Mouse (Mus musculus) hindbrain, embryonic 15.5 days (tissue): ENCODE measurements at regions not wholly inside any gene's neighbourhood (a gene's known extent, or its start where the extent isn't known, plus 50 kb on each side); places are given as distances from the start of the nearest gene placed in this dataset.
A peak's percentile ranks its signal among the peaks of the same experiment; 100 is the strongest.

Experiments used
- ATAC-seq: fragments of 200-750 bp; cut with Nextera tagmentation; 2 replicates; pipeline ENCODE4 v1.8.0; 2017; ENCODE audit warnings: low read depth, moderate number of reproducible peaks, moderate TSS enrichment; ENCODE audit not compliant: low FRiP score
- H3K27ac ChIP-seq: fragments of 300-500 bp; sonication (generic); replicated peaks from 2 replicates; pipeline ENCODE4 v1.5.1; 2015; ENCODE audit warnings: mild to moderate bottlenecking, inconsistent platforms
- H3K27me3 ChIP-seq: fragments of 300-500 bp; sonication (generic); 2 replicates; pipeline ENCODE4 v1.6.1; 2015; ENCODE audit warnings: control low read depth, inconsistent platforms
- H3K36me3 ChIP-seq: fragments of 300-500 bp; sonication (generic); 2 replicates; pipeline ENCODE4 v1.6.1; 2015; ENCODE audit warnings: control low read depth, inconsistent platforms
- H3K4me1 ChIP-seq: fragments of 300-500 bp; sonication (generic); replicated peaks from 2 replicates; pipeline ENCODE4 v1.6.1; 2015; ENCODE audit warnings: control low read depth, inconsistent platforms
- H3K4me2 ChIP-seq: fragments of 300-500 bp; sonication (generic); 2 replicates; pipeline ENCODE4 v1.6.1; 2015; ENCODE audit warnings: moderate library complexity, mild to moderate bottlenecking, inconsistent platforms
- H3K4me3 ChIP-seq: fragments of 300-500 bp; sonication (generic); 2 replicates; pipeline ENCODE4 v1.5.1; 2015; ENCODE audit warnings: mild to moderate bottlenecking, inconsistent platforms
- H3K9ac ChIP-seq: fragments of 300-500 bp; sonication (generic); 2 replicates; pipeline ENCODE4 v1.6.1; 2015; ENCODE audit warnings: inconsistent platforms
- H3K9me3 ChIP-seq: fragments of 300-500 bp; sonication (generic); 2 replicates; pipeline ENCODE4 v1.6.1; 2016; ENCODE audit warnings: control low read depth, inconsistent platforms
- whole genome bisulfite sequencing: fragments of 180-500 bp; shearing (Covaris S2); methylation state at CpG from one replicate; pipeline ENCODE4 v1.1.7; 2015; 5-methylcytosine and 5-hydroxymethylcytosine counted together

DNA sequence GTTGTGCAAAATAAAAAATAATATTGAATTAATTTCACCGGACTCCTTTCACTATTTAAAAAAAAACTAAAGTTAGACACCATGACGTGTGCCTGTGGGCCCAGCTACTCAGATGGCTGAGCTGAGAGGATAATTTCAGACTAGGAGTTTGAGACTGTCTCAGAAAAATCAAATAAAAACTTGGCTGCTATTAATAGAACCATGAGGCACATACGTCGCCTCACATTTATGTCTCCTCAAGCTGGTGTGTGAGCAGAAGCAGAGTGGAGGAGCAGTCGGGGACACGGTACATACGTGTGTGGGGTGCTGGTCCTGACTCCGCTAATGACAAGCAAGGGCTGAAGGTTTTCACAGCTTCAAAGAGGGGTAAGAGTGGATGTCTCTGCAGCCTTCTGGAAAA lies 52.8 kb upstream of the Dmrtb1 start:
- Histone ChIP-seq H3K9me3 (no peaks in the 10 kb centered on the region), H3K27ac (no peak overlapping the region), H3K27me3 (no peaks in the 10 kb centered on the region), H3K36me3 (no peaks in the 10 kb centered on the region), H3K4me2 (no peak overlapping the region), H3K4me3 (no peak overlapping the region), H3K4me1 (peaks cover 27% of the 10 kb centered on the region), H3K9ac (no peak overlapping the region)
- 95% methylated on average over 8 of the region's 8 CpGs for WGBS
- no peak for ATAC-seq

DNA sequence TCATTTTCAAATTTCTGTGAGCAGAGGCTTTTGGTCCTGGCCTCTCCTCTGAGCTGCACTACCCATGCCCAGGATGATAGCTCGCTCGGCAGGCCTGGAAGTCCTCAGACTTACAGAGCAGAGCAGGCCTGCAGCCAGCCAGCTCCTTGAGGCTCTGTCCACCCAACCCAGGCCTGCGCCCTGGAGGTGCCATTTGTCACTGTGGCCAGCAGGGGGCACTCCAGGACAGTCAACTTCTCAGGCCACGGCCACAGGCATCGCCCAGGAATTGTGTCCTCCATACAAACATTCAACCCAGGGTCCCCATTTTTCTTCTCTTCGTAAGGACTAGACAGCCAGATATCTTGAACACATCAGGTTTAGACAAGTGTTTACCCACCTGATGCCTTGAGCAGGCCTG lies 53.9 kb upstream of the Dmrtb1 start:
- Histone ChIP-seq H3K9me3 (no peaks in the 10 kb centered on the region), H3K4me3 (no peak overlapping the region), H3K9ac (no peak overlapping the region), H3K27me3 (no peaks in the 10 kb centered on the region), H3K4me2 (no peak overlapping the region), H3K36me3 (no peaks in the 10 kb centered on the region), H3K4me1 (peaks cover 18% of the 10 kb centered on the region), H3K27ac (no peak overlapping the region)
- 11% methylated on average over 6 of the region's 6 CpGs for WGBS
- peak; percentile 79 for ATAC-seq

DNA sequence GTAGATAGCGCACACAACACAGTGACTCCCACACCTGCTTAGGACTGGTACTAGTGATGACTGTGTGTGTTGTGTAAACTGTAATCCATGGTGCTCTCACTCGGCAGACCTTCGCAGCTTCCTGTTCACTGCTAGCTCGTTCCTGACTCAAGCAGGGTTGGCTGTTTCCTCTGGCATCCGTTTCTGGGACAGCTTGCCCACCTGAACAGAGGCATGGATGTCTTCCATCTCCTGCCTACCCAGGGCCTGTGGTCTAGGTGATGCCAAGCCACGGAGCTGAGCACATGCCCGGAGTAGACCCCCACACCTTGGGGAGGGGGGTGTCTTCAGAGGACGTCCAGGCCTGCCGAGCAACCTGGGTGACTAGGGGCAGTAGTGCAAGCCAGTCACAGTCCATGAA lies 54.7 kb upstream of the Dmrtb1 start:
- 84% methylated on average over 9 of the region's 9 CpGs for WGBS
- H3K9ac ChIP-seq, result no peak overlapping the region
- H3K4me2 ChIP-seq, result no peak overlapping the region
- no peak overlapping the region for H3K27ac ChIP-seq
- H3K4me1 ChIP-seq, result peaks cover 10% of the 10 kb centered on the region
- H3K27me3 ChIP-seq, result no peaks in the 10 kb centered on the region
- no peak for ATAC-seq
- no peaks in the 10 kb centered on the region for H3K9me3 ChIP-seq
- no peaks in the 10 kb centered on the region for H3K36me3 ChIP-seq
- H3K4me3 ChIP-seq, result no peak overlapping the region

DNA sequence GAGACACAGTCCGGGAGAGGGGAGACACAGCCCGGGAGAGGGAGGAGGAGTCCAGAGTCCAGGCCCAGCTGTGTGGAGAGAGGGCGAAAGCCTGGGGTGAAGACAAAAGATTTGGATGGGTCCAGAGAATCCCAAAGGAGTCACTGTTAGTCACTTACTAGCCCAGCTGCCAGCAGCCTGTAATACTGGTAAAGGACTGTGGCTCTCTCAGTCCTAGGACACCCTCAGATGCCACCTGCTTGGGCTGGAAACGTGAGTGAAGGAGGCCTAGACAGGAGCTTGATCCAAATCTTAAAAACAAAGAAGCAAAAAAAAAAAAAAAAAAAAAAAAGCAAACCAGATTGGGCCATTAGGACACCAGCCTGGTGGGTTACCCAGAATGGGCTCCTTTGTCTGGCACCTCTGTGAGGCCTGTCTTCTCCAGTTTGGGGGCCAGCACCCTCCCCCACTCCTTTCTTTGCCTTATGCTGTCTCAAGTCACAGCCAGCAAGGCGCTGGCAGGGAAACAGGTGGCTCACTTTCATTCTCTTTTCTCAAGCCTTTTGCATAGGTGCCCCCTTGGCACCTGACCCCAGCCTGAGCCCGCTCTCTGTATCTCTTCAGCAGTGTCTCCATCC lies 55.9 kb upstream of the Dmrtb1 start:
- no peaks in the 10 kb centered on the region for H3K9me3 ChIP-seq
- ATAC-seq, result no peak; the same call in 1 of the 2 replicates
- no peak overlapping the region for H3K4me2 ChIP-seq
- H3K4me1 ChIP-seq, result peaks cover 12% of the 10 kb centered on the region
- no peaks in the 10 kb centered on the region for H3K27me3 ChIP-seq
- no peak overlapping the region for H3K27ac ChIP-seq
- no peak overlapping the region for H3K4me3 ChIP-seq
- H3K9ac ChIP-seq, result no peak overlapping the region
- no peaks in the 10 kb centered on the region for H3K36me3 ChIP-seq
- 49% methylated on average over 6 of the region's 6 CpGs for WGBS

DNA sequence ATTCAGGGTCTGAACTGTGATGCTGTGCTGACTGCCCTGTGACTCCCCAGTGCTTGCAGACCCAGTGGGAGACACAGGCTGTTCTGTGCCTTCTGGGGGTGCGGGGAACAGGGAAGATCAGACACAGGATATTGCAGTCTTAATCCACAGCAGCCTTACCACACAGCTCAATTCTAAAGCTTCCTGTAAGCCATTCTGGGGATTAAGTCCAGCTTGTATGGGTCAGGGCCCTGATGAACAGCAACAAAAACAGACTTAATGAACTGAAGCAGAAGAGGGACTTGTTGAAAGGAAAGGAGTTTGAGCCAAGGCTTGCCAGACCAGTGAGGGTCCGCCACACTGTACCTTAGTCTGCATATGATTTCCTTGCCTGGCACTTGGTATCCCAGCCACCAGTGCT lies 58.4 kb upstream of the Lrp8 start:
- Histone ChIP-seq H3K4me3 (no peak overlapping the region), H3K27ac (no peak overlapping the region), H3K9ac (no peak overlapping the region), H3K36me3 (no peaks in the 10 kb centered on the region), H3K9me3 (no peaks in the 10 kb centered on the region), H3K4me2 (no peak overlapping the region), H3K27me3 (no peaks in the 10 kb centered on the region), H3K4me1 (peaks cover 23% of the 10 kb centered on the region)
- 85% methylated on average over 2 of the region's 2 CpGs for WGBS
- no peak for ATAC-seq

DNA sequence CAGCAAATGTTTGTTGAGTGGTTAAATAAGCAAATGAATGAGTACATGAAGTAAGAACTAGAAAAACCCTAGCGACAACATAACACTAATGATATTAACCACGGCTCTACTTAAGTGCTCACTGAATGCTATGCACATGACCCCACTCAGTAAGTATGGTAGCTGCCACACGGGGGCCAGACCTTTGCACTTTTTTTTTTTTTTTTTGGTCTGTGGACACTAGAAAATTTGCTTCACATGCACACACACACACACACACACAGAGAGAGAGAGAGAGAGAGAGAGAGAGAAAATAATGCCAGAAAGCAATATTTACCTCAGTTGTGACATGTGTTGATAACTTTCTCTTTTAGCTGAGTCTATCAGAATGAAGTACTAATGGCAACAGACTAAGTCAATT lies 55.7 kb upstream of the Lrp8 start:
- Histone ChIP-seq H3K9me3 (no peaks in the 10 kb centered on the region), H3K27ac (no peak overlapping the region), H3K4me2 (no peak overlapping the region), H3K27me3 (no peaks in the 10 kb centered on the region), H3K4me1 (peaks cover 24% of the 10 kb centered on the region), H3K4me3 (no peak overlapping the region), H3K36me3 (no peaks in the 10 kb centered on the region), H3K9ac (no peak overlapping the region)
- ATAC-seq, result no peak
- WGBS, result 73% methylated on average over 3 of the region's 3 CpGs

DNA sequence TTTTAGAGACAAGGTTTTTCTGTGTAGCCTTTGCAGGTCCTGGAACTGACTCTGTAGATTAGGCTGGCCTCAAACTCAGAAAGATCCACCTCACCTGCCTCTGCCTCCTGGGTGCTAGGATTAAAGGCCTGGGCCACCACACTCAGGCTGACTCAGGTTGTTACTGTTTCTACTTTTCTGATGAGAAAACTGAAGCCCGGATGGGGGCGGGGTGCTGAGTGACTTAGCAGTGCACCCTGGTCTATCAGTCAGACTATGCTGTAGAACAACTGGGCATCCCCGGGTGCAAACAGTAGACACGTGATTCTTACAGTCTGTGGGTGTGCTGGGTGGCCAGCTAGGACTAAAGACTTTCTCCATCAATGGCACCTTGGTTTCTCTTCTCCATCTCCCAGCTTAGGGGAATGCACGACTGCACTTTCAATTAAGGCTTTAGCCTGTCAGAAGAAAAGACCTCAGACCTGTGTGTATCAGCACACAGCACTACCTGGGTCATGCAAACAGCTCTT lies 55.1 kb upstream of the Lrp8 start:
- WGBS, result 87% methylated on average over 5 of the region's 5 CpGs
- peaks cover 24% of the 10 kb centered on the region for H3K4me1 ChIP-seq
- H3K9me3 ChIP-seq, result no peaks in the 10 kb centered on the region
- H3K27ac ChIP-seq, result no peak overlapping the region
- ATAC-seq, result no peak
- no peaks in the 10 kb centered on the region for H3K36me3 ChIP-seq
- no peak overlapping the region for H3K9ac ChIP-seq
- H3K4me3 ChIP-seq, result no peak overlapping the region
- H3K4me2 ChIP-seq, result no peak overlapping the region
- H3K27me3 ChIP-seq, result no peaks in the 10 kb centered on the region

DNA sequence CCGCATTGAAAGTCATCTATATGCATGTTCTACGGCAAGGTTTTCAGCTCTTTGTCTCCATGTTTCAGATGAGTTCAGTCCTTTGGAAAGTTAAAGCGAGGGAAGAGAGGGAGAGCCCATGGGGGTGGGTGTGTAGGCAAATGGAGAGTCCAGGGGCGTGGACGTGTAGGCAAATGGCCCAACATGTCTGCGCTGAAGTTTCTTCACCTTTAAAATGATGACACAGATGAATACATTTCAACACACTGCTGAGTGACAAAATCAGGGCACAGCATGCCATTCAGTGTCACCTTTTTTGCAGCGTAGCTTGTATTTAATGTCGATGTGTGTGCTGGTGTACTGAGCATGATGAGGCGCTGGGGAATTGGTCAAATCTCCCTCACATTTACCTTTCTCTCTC lies 54.6 kb upstream of the Lrp8 start:
- no peak for ATAC-seq
- Histone ChIP-seq H3K9me3 (no peaks in the 10 kb centered on the region), H3K36me3 (no peaks in the 10 kb centered on the region), H3K4me1 (peaks cover 24% of the 10 kb centered on the region), H3K4me2 (no peak overlapping the region), H3K27ac (no peak overlapping the region), H3K9ac (no peak overlapping the region), H3K4me3 (no peak overlapping the region), H3K27me3 (no peaks in the 10 kb centered on the region)
- WGBS, result 82% methylated on average over 9 of the region's 9 CpGs

DNA sequence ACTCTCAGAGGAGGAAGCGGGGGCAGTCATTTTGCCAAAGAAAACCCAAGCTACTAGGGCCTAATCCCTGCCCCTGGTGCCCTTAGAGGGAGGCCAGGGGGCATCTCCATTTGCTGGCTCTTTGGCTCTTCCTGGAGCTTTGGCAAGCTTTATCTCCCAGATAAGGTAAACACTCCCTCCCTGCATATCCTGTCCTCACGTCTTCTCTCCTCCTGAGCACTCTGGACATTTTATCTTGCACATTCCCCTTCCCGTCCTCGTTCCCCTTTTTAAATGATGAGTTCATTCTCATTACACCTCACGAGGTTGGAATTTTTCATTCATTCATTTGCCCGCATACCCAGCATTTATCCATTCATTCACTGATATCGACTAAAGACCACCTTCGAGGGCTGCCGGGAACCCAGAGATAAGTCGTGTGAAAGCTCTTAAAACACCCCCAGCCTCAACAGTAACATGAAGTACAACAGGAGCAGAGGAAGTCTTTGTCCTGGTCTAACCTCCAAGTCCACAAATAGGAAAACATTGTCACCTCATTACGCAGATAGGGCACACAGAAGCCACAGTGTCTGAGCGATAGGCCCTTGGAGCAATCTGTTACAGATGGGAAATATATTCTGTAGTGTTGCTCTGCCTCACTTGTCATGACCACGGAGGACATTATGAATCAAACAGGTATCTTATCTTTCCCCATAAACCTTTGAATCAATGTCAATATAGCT lies 54.0 kb upstream of the Lrp8 start:
- H3K9me3 ChIP-seq, result no peaks in the 10 kb centered on the region
- WGBS, result 82% methylated on average over 13 of the region's 13 CpGs
- H3K27ac ChIP-seq, result no peak overlapping the region
- H3K4me2 ChIP-seq, result no peak overlapping the region
- no peak overlapping the region for H3K4me3 ChIP-seq
- no peak for ATAC-seq
- H3K36me3 ChIP-seq, result no peaks in the 10 kb centered on the region
- no peaks in the 10 kb centered on the region for H3K27me3 ChIP-seq
- no peak overlapping the region for H3K9ac ChIP-seq
- H3K4me1 ChIP-seq, result peaks cover 24% of the 10 kb centered on the region

DNA sequence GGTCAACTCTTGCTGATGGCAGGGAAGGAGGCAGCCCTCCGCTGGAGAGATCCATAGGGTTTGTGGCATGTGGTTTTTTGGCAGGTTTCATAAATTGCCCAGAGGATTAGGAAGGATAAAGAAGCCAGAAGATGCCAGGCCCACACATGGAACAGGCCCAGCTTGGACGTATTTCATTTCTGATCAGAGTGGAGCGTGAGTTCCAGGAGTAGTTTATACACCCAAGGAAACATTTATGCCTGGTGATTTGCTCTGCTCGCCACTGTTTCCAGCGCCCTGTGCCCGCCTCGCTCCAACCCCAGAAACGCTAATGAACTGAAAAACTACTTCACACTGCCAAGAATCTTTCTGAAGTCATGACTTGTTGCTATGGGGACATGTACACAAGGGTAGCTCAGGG lies 53.0 kb upstream of the Lrp8 start:
- 0 out of 2 replicates have a peak, but pooled peaks have one; percentile 45 for ATAC-seq
- H3K4me2 ChIP-seq, result no peak overlapping the region
- H3K27ac ChIP-seq, result no peak overlapping the region
- WGBS, result 53% methylated on average over 8 of the region's 8 CpGs
- H3K36me3 ChIP-seq, result no peaks in the 10 kb centered on the region
- H3K27me3 ChIP-seq, result no peaks in the 10 kb centered on the region
- H3K9me3 ChIP-seq, result no peaks in the 10 kb centered on the region
- peaks cover 24% of the 10 kb centered on the region for H3K4me1 ChIP-seq
- no peak overlapping the region for H3K4me3 ChIP-seq
- H3K9ac ChIP-seq, result no peak overlapping the region

DNA sequence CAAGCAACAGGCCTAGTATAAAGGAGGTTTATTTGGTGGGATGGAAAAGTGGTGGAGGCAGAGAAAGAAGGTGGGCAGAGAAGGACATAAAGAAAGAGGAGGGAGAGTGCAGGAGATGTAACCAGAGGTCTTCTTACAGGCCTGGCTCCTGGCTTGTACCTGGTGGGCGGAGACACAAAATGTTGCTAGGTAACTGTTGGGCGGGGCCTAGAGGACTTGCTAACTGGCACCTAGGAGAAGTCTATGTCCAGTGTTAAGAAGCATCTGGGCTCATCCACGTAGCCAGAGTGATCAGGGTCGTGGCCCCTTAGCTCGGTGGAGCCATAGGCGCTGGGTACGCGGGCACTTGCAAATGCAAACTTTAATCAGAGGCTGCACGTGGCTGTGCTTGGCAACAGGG lies 52.0 kb upstream of the Lrp8 start:
- ATAC-seq, result no peak; the same call in 1 of the 2 replicates
- Histone ChIP-seq H3K9ac (no peak overlapping the region), H3K36me3 (no peaks in the 10 kb centered on the region), H3K4me3 (no peak overlapping the region), H3K4me2 (no peak overlapping the region), H3K9me3 (no peaks in the 10 kb centered on the region), H3K4me1 (peaks cover 20% of the 10 kb centered on the region), H3K27ac (no peak overlapping the region), H3K27me3 (no peaks in the 10 kb centered on the region)
- WGBS, result 55% methylated on average over 9 of the region's 9 CpGs
